9 mouse cellular contexts compared by ENCODE assay signal in the genomic region with DNA sequence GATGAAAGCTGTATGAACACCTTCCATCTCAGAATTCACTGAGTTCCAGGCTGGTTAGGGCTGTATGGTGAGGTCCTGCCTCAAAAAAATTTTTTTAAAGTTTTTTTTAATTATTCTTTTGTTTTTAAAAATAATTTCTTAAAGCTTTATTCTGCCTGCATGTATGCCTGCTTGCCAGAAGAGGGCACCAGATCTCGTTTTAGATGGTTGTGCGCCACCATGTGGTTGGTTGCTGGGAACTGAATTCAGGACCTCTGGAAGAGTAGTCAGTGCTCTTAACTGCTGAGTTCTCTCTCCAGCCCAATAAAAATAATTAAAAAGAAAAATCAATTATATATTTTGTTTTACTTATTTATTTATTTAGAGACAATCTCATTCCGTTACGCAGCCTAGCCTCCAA. TPM values are rescaled to one million over a fixed set of nuclear protein-coding genes. Genes with fewer than 3 reads are reported as not detected.
A peak's percentile ranks its signal among the peaks of the same experiment; 100 is the strongest.
DNase-seq lines count a peak whose midpoint lies in the region; ATAC-seq lines count a peak whose summit lies in the region.
"Had no signal": no experiment of that assay in that cellular context is flagged by ENCODE, and none has a peak within 500 bp of the region (broad histone marks: within the 10 kb centered on the region; RNA-seq: fewer than 3 reads in every experiment).

No protein-coding gene starts in this region.

- no peaks in the 10 kb centered on the region for H3K4me1 ChIP-seq in liver, embryonic 11.5 days (replicated peaks; ENCODE audit: control insufficient read depth, insufficient read depth, low read length)

- H3K27ac ChIP-seq in liver, embryonic 11.5 days (ENCODE audit: low read depth, low read length) = no peak overlapping the region

- H3K9me3 ChIP-seq in liver, embryonic 11.5 days (ENCODE audit: control insufficient read depth, low read length) = no peaks in the 10 kb centered on the region

- H3K4me3 ChIP-seq in liver, embryonic 11.5 days (ENCODE audit: low read depth, low read length) = no peak overlapping the region
- H3K4me3 ChIP-seq: myocyte had no signal

- H3K4me2 ChIP-seq in liver, embryonic 11.5 days = no peak overlapping the region

- no peaks in the 10 kb centered on the region for H3K27me3 ChIP-seq in liver, embryonic 11.5 days (replicated peaks; ENCODE audit: control insufficient read depth, insufficient read depth, low read length)

- no peak for ATAC-seq in liver, embryonic 11.5 days (replicated peaks; ENCODE audit: low FRiP score)

- no peak overlapping the region for H3K9ac ChIP-seq in liver, embryonic 11.5 days (ENCODE audit: low read depth, low read length)

- DNase-seq in liver = peak; percentile 68
- no peak for DNase-seq in liver, embryonic 11.5 days (ENCODE audit: low spot score)
- peak; percentile 70 for DNase-seq in MN1 (ENCODE audit: low spot score)
- DNase-seq in brain, adult 2 months (ENCODE audit: low read depth, low spot score) = peak; percentile 84
- DNase-seq in gastrocnemius, postnatal 10 days = peak; percentile 68
- DNase-seq in lung, adult 18-20 months = peak; percentile 64 to 67
- peak; percentile 39 to 56 for DNase-seq in spleen, postnatal 36 days (ENCODE audit: low spot score in 2 of 2)

- WGBS in liver, embryonic 11.5 days = 12% methylated on average over 4 of the region's 4 CpGs

- H3K36me3 ChIP-seq in liver, embryonic 11.5 days (ENCODE audit: control insufficient read depth, insufficient read depth, low read length) = no peaks in the 10 kb centered on the region

RNA-seq across cellular contexts. Expression of a gene that starts 11.8 kb away (rescaled TPM):
- 9.8 and 12.1 TPM in 2 replicates for polyA plus RNA-seq in liver, embryonic 11.5 days (2014; fragmentation: Nextera tagmentation; extraction: Ambion mirVana)
- 1 to 10 TPM; 1.6 to 2.8 TPM for total RNA-seq in gastrocnemius, postnatal 10 days (2021)

RNA-seq across cellular contexts. Expression of a gene that starts 31.7 kb away (rescaled TPM):
- not detected in 2 replicates for polyA plus RNA-seq in liver, embryonic 11.5 days (2014; fragmentation: Nextera tagmentation; extraction: Ambion mirVana)
- not detected for total RNA-seq in gastrocnemius, postnatal 10 days (2021)
- polyA plus RNA-seq: heart, embryonic 14.5 days had no signal

RNA-seq across cellular contexts. Expression of a gene that starts 43.9 kb away (rescaled TPM):
- 0.44 and 0.71 TPM in 2 replicates for polyA plus RNA-seq in liver, embryonic 11.5 days (2014; fragmentation: Nextera tagmentation; extraction: Ambion mirVana)
- total RNA-seq in gastrocnemius, postnatal 10 days (2021) = 1 to 10 TPM; 1.2 to 1.7 TPM

RNA-seq across cellular contexts. Expression of a gene that starts 45.2 kb away (rescaled TPM):
- polyA plus RNA-seq in liver, embryonic 11.5 days (2014; fragmentation: Nextera tagmentation; extraction: Ambion mirVana) = 220 and 245 TPM in 2 replicates
- total RNA-seq in gastrocnemius, postnatal 10 days (2021) = 10 to 100 TPM; 29.8 to 39.0 TPM
- polyA plus RNA-seq: myocyte had no signal

RNA-seq across cellular contexts. Expression of a gene that starts 49.6 kb away (rescaled TPM):
- 0.21 and 0.32 TPM in 2 replicates for polyA plus RNA-seq in liver, embryonic 11.5 days (2014; fragmentation: Nextera tagmentation; extraction: Ambion mirVana)
- total RNA-seq in gastrocnemius, postnatal 10 days (2021) = not detected
- polyA plus RNA-seq: heart, embryonic 14.5 days; myocyte had no signal
